Mouse (Mus musculus): Measurements from ENCODE around the gene Camkk2. TPM values are rescaled to one million over a fixed set of nuclear protein-coding genes. Genes with fewer than 3 reads are reported as not detected.

The Camkk2 gene
- total RNA-seq, 2 experiments from 2014 or later = 104 to 109 TPM

GRCm38 (mm10) chr5:122756144-122756543 lies 23.1 kb downstream of the Camkk2 start:
- no peak overlapping the region for H3K27ac ChIP-seq

GRCm38 (mm10) chr5:122755620-122756019 lies 23.6 kb downstream of the Camkk2 start:
- no peak overlapping the region for H3K27ac ChIP-seq
- no peak overlapping the region for H3K4me3 ChIP-seq
- no peak for DNase-seq (ENCODE audit: low spot score in 2 of 2)
- TF ChIP-seq CTCF (conservative IDR thresholded peaks at IDR 0.05) = no peak

More at GRCm38 (mm10) chr5:122756144-122756543, 23.1 kb downstream of the Camkk2 start:
- DNase-seq (ENCODE audit: low spot score in 2 of 2) = no peak
- TF ChIP-seq CTCF (conservative IDR thresholded peaks at IDR 0.05) = no peak
- H3K4me3 ChIP-seq = no peak overlapping the region

- TF ChIP-seq CTCF (conservative IDR thresholded peaks at IDR 0.05) = no peak
- DNase-seq (ENCODE audit: low spot score in 2 of 2) = no peak
- Histone ChIP-seq H3K27ac (no peak overlapping the region), H3K4me3 (no peak overlapping the region)
Observed at GRCm38 (mm10) chr5:122754477-122754876, 24.7 kb downstream of the Camkk2 start.

GRCm38 (mm10) chr5:122747950-122748349 lies 31.3 kb downstream of the Camkk2 start:
- DNase-seq (ENCODE audit: low spot score in 2 of 2) = no peak
- Histone ChIP-seq H3K4me3 (no peak overlapping the region), H3K27ac (no peak overlapping the region)
- no peak for TF ChIP-seq CTCF (conservative IDR thresholded peaks at IDR 0.05)

GRCm38 (mm10) chr5:122743880-122744422 lies 35.3 kb downstream of the Camkk2 start:
- TF ChIP-seq CTCF (conservative IDR thresholded peaks at IDR 0.05) = no peak
- no peak for DNase-seq (ENCODE audit: low spot score in 2 of 2)
- no peak overlapping the region for H3K27ac ChIP-seq
- no peak overlapping the region for H3K4me3 ChIP-seq

GRCm38 (mm10) chr5:122736761-122737160 lies 42.4 kb downstream of the Camkk2 start:
- no peak for DNase-seq (ENCODE audit: low spot score in 2 of 2)
- H3K27ac ChIP-seq = no peak overlapping the region
- no peak for TF ChIP-seq CTCF (conservative IDR thresholded peaks at IDR 0.05)
- H3K4me3 ChIP-seq = no peak overlapping the region

- TF ChIP-seq CTCF (conservative IDR thresholded peaks at IDR 0.05) = no peak
- Histone ChIP-seq H3K4me3 (no peak overlapping the region), H3K27ac (no peak overlapping the region)
- no peak for DNase-seq (ENCODE audit: low spot score in 2 of 2)
Observed at GRCm38 (mm10) chr5:122735853-122736252, 43.4 kb downstream of the Camkk2 start.

- DNase-seq (ENCODE audit: low spot score in 2 of 2) = no peak
- no peak overlapping the region for H3K27ac ChIP-seq
- no peak overlapping the region for H3K4me3 ChIP-seq
- TF ChIP-seq CTCF (conservative IDR thresholded peaks at IDR 0.05) = no peak
Observed at GRCm38 (mm10) chr5:122733881-122734280, 45.3 kb downstream of the Camkk2 start.

- Histone ChIP-seq H3K4me3 (no peak overlapping the region), H3K27ac (peak overlapping the region; percentile 24; the same call in 1 of the 2 replicates)
- no peak for TF ChIP-seq CTCF (conservative IDR thresholded peaks at IDR 0.05)
- no peak for DNase-seq (ENCODE audit: low spot score in 2 of 2)
Observed at GRCm38 (mm10) chr5:122731991-122732673, 47.1 kb downstream of the Camkk2 start.

- TF ChIP-seq CTCF (conservative IDR thresholded peaks at IDR 0.05) = peak; percentile 92
- DNase-seq (ENCODE audit: low spot score in 2 of 2) = peak; percentile 36 to 74
- Histone ChIP-seq H3K4me3 (no peak overlapping the region), H3K27ac (no peak overlapping the region)
Observed at GRCm38 (mm10) chr5:122731321-122731720, 47.9 kb downstream of the Camkk2 start.

GRCm38 (mm10) chr5:122730776-122731175 lies 48.4 kb downstream of the Camkk2 start:
- DNase-seq (ENCODE audit: low spot score in 2 of 2) = no peak
- Histone ChIP-seq H3K27ac (no peak overlapping the region), H3K4me3 (no peak overlapping the region)
- TF ChIP-seq CTCF (conservative IDR thresholded peaks at IDR 0.05) = no peak

- no peak for DNase-seq (ENCODE audit: low spot score in 2 of 2)
- no peak overlapping the region for H3K27ac ChIP-seq
- no peak for TF ChIP-seq CTCF (conservative IDR thresholded peaks at IDR 0.05)
- H3K4me3 ChIP-seq = no peak overlapping the region
Observed at GRCm38 (mm10) chr5:122727096-122727495, 52.1 kb downstream of the Camkk2 start.

- no peak for DNase-seq (ENCODE audit: low spot score in 2 of 2)
- Histone ChIP-seq H3K27ac (no peak overlapping the region), H3K4me3 (no peak overlapping the region)
- no peak for TF ChIP-seq CTCF (conservative IDR thresholded peaks at IDR 0.05)
Observed at GRCm38 (mm10) chr5:122726595-122726994, 52.6 kb downstream of the Camkk2 start.

- DNase-seq (ENCODE audit: low spot score in 2 of 2) = peak; percentile 71 to 83
- H3K4me3 ChIP-seq = no peak overlapping the region
- no peak overlapping the region for H3K27ac ChIP-seq
- TF ChIP-seq CTCF (conservative IDR thresholded peaks at IDR 0.05) = peak; percentile 88
Observed at GRCm38 (mm10) chr5:122726068-122726467, 53.1 kb downstream of the Camkk2 start.

All from layer of hippocampus, adult 2 months (tissue).